Mouse (Mus musculus): Measurements from ENCODE around the gene Plcz1.

GRCm38 (mm10) chr6:139963775-139964174 lies 77.5 kb downstream of the Plcz1 start:
- TF ChIP-seq POLR2A (IDR thresholded peaks at IDR 0.05; ENCODE audit: control insufficient read depth, low read depth, low read length) (no peak), CTCF (IDR thresholded peaks at IDR 0.05; ENCODE audit: control insufficient read depth, insufficient read depth, insufficient replicate concordance, low read depth, low read length) (no peak)

Measured in testis, adult 2 months (tissue).